Mouse (Mus musculus): ENCODE measurements around the gene Cacna1h. TPM values are rescaled to one million over a fixed set of nuclear protein-coding genes. Genes with fewer than 3 reads are reported as not detected.

Gene Cacna1h
- polyA plus RNA-seq, 1 experiment from 2014 or later = 5.5 TPM

Other genes with a start within 250 kb of the Cacna1h start
- 31.6 and 32.7 TPM in 2 replicates for gene BC003965, start 249.2 kb downstream of the Cacna1h start, polyA plus RNA-seq (2014; fragmentation: Nextera tagmentation; extraction: Ambion mirVana)
- gene Unkl, start 245.4 kb downstream of the Cacna1h start, polyA plus RNA-seq (2014; fragmentation: Nextera tagmentation; extraction: Ambion mirVana) = 4.8 and 5.8 TPM in 2 replicates
- 28.3 and 29.4 TPM in 2 replicates for gene Gnptg, start 193.7 kb downstream of the Cacna1h start, polyA plus RNA-seq (2014; fragmentation: Nextera tagmentation; extraction: Ambion mirVana)
- 63.8 and 66.1 TPM in 2 replicates for gene Tsr3, start 193.6 kb downstream of the Cacna1h start, polyA plus RNA-seq (2014; fragmentation: Nextera tagmentation; extraction: Ambion mirVana)
- 0.71 and 0.88 TPM in 2 replicates for gene Baiap3, start 177.4 kb downstream of the Cacna1h start, polyA plus RNA-seq (2014; fragmentation: Nextera tagmentation; extraction: Ambion mirVana)
- gene Ube2i, start 159.2 kb downstream of the Cacna1h start, polyA plus RNA-seq (2014; fragmentation: Nextera tagmentation; extraction: Ambion mirVana) = 922 and 923 TPM in 2 replicates
- gene Prss34, start 135.4 kb downstream of the Cacna1h start, polyA plus RNA-seq (2014; fragmentation: Nextera tagmentation; extraction: Ambion mirVana) = not detected in 2 replicates
- not detected in 2 replicates for gene Prss28, start 125.1 kb downstream of the Cacna1h start, polyA plus RNA-seq (2014; fragmentation: Nextera tagmentation; extraction: Ambion mirVana)
- not detected in 2 replicates for gene Prss29, start 115.1 kb downstream of the Cacna1h start, polyA plus RNA-seq (2014; fragmentation: Nextera tagmentation; extraction: Ambion mirVana)
- gene Tpsab1, start 88.2 kb downstream of the Cacna1h start, polyA plus RNA-seq (2014; fragmentation: Nextera tagmentation; extraction: Ambion mirVana) = not detected in 2 replicates
- not detected in 2 replicates for gene Tpsb2, start 67.5 kb downstream of the Cacna1h start, polyA plus RNA-seq (2014; fragmentation: Nextera tagmentation; extraction: Ambion mirVana)
- 0.41 and 0.63 TPM in 2 replicates for gene Tpsg1, start 64.5 kb downstream of the Cacna1h start, polyA plus RNA-seq (2014; fragmentation: Nextera tagmentation; extraction: Ambion mirVana)
- gene Tekt4, start 20.8 kb upstream of the Cacna1h start, polyA plus RNA-seq (2014; fragmentation: Nextera tagmentation; extraction: Ambion mirVana) = not detected in 2 replicates
- 0.17 TPM in 1 of 2 replicates, not detected in the other for gene Sstr5, start 63.5 kb upstream of the Cacna1h start, polyA plus RNA-seq (2014; fragmentation: Nextera tagmentation; extraction: Ambion mirVana)
- 7.1 and 8.8 TPM in 2 replicates for gene Sox8, start 136.9 kb upstream of the Cacna1h start, polyA plus RNA-seq (2014; fragmentation: Nextera tagmentation; extraction: Ambion mirVana)
- gene Lmf1, start 145.3 kb upstream of the Cacna1h start, polyA plus RNA-seq (2014; fragmentation: Nextera tagmentation; extraction: Ambion mirVana) = 22.5 and 23.8 TPM in 2 replicates

Measured in limb, embryonic 11.5 days (tissue).